Mouse (Mus musculus) neural tube, embryonic 11.5 days (tissue): ENCODE data around the gene Unc13b. TPM values are rescaled to one million over a fixed set of nuclear protein-coding genes. Genes with fewer than 3 reads are reported as not detected.
"Not testable (repeated sequence)": the region's sequence is repeated elsewhere in the genome, so short reads cannot be mapped to it uniquely, and the experiment has no call there.

Experiments
- ATAC-seq: fragments of 200-750 bp; cut with Nextera tagmentation; 2 replicates; pipeline ENCODE4 v1.8.0; 2017; ENCODE audit warnings: moderate number of reproducible peaks, mild to moderate bottlenecking, moderate TSS enrichment, moderate library complexity; ENCODE audit not compliant: insufficient read depth, low FRiP score, low TSS enrichment
- DNase-seq: peaks from one replicate; pipeline ENCODE4 v3.0.0-alpha.2; 2015; ENCODE audit warnings: low spot score
- H3K27ac ChIP-seq: fragments of 300-500 bp; sonication (generic); 2 replicates; pipeline ENCODE4 v1.5.1; 2014; ENCODE audit warnings: low read depth, mild to moderate bottlenecking, low read length
- H3K27me3 ChIP-seq: fragments of 300-500 bp; sonication (generic); 2 replicates; pipeline ENCODE4 v1.6.1; 2014; ENCODE audit warnings: mild to moderate bottlenecking, low read length, mixed read lengths; ENCODE audit not compliant: control insufficient read depth, insufficient read depth
- H3K36me3 ChIP-seq: fragments of 300-500 bp; sonication (generic); 2 replicates; pipeline ENCODE4 v1.6.1; 2014; ENCODE audit warnings: mild to moderate bottlenecking, low read length, moderate library complexity, mixed read lengths; ENCODE audit not compliant: control insufficient read depth, insufficient read depth
- H3K4me1 ChIP-seq: fragments of 300-500 bp; sonication (generic); 2 replicates; pipeline ENCODE4 v1.6.1; 2014; ENCODE audit warnings: low read length, mixed read lengths; ENCODE audit not compliant: control insufficient read depth, insufficient read depth
- H3K4me2 ChIP-seq: fragments of 300-500 bp; sonication (generic); 2 replicates; pipeline ENCODE4 v1.6.1; 2014; ENCODE audit warnings: low read depth, mild to moderate bottlenecking, moderate library complexity
- H3K4me3 ChIP-seq: fragments of 300-500 bp; sonication (generic); 2 replicates; pipeline ENCODE4 v1.5.1; 2014; ENCODE audit warnings: low read depth, low read length
- H3K9ac ChIP-seq: fragments of 300-500 bp; sonication (generic); 2 replicates; pipeline ENCODE4 v1.6.1; 2014; ENCODE audit warnings: mild to moderate bottlenecking, low read length
- H3K9me3 ChIP-seq: fragments of 300-500 bp; sonication (generic); 2 replicates; pipeline ENCODE4 v1.6.1; 2016; ENCODE audit warnings: low read length; ENCODE audit not compliant: control insufficient read depth
- WGBS: fragments of 180-500 bp; shearing (Covaris S2); extraction: QIAGEN DNeasy Blood & Tissue Kit; methylation state at CpG from one replicate; pipeline ENCODE4 v1.1.7; 2014; 5-methylcytosine and 5-hydroxymethylcytosine counted together
- polyA plus RNA-seq: library from polyadenylated mRNA; unstranded; fragments of >200 nt; fragmentation: Nextera tagmentation; extraction: Ambion mirVana; gene quantifications from 2 replicates; pipeline ENCODE4 v1.2.1, GENCODE M21; 2014

Unc13b gene
- polyA plus RNA-seq, 1 experiment from 2014 or later: 18.9 TPM

- Histone ChIP-seq H3K36me3 (no peaks in the 10 kb centered on the region), H3K4me3 (no peak overlapping the region), H3K27me3 (no peaks in the 10 kb centered on the region), H3K4me1 (no peaks in the 10 kb centered on the region), H3K9me3 (no peaks in the 10 kb centered on the region), H3K4me2 (no peak overlapping the region), H3K9ac (no peak overlapping the region), H3K27ac (no peak overlapping the region)
- ATAC-seq: no peak
- no peak for DNase-seq
Observed at GRCm38 (mm10) chr4:43113491-43113890, 54.7 kb downstream of the Unc13b start.

DNA sequence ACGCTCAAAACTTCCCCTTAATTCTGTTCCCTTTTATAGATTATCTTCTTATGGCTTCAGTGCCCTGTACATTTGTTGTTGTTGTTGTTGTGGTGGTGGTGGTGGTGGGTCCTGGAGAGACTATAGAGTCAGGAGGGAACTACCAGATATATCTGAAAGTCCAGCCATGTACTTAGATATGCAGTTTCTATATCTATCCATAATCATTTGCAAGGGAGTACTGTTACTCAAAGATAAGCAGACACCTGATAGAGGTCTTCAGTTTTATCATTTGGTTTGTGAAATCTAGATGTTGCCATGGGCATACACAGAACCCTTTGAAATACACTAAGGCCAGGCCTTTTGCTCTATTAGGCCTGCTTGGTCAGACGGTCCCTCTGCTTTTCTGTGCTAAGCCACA is 55.8 kb downstream of the Unc13b start:
- Histone ChIP-seq H3K9ac (no peak overlapping the region), H3K36me3 (no peaks in the 10 kb centered on the region), H3K9me3 (no peaks in the 10 kb centered on the region), H3K27ac (no peak overlapping the region), H3K4me3 (no peak overlapping the region), H3K27me3 (no peaks in the 10 kb centered on the region), H3K4me2 (no peak overlapping the region), H3K4me1 (no peaks in the 10 kb centered on the region)
- 91% methylated on average over 2 of the region's 2 CpGs for WGBS
- DNase-seq (no peak), ATAC-seq (no peak)

DNA sequence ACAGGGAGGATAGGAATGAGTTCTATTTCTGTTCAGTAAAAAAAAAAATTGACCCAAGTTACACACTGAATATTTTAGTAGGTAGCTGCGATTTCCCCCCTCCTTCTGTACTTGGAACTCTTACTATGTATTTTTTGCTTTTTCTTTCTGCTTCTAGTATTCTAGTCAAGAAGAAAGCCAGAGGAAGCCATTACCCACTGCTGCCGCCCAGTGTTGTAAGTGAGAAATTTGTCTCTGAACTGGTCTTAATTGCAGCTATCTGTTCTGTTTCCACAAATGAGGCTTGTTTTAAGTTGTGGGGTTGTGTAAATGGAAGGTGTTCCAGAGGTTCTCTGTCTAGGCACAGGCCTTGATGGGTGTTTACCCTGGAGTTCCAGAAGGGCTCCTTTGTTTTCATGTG is 56.2 kb downstream of the Unc13b start:
- Histone ChIP-seq H3K27ac (no peak overlapping the region), H3K9ac (no peak overlapping the region), H3K4me2 (no peak overlapping the region), H3K4me1 (no peaks in the 10 kb centered on the region), H3K9me3 (no peaks in the 10 kb centered on the region), H3K36me3 (no peaks in the 10 kb centered on the region), H3K4me3 (no peak overlapping the region), H3K27me3 (no peaks in the 10 kb centered on the region)
- DNase-seq (peak; percentile 50), ATAC-seq (no peak)
- WGBS: 23% methylated on average over 2 of the region's 2 CpGs

GRCm38 (mm10) chr4:43116249-43116648 is 57.5 kb downstream of the Unc13b start:
- Histone ChIP-seq H3K36me3 (no peaks in the 10 kb centered on the region), H3K9me3 (no peaks in the 10 kb centered on the region), H3K4me2 (no peak overlapping the region), H3K4me1 (no peaks in the 10 kb centered on the region), H3K27me3 (no peaks in the 10 kb centered on the region), H3K4me3 (no peak overlapping the region), H3K27ac (no peak overlapping the region), H3K9ac (no peak overlapping the region)
- 90% methylated on average over 2 of the region's 2 CpGs for WGBS
- DNase-seq (no peak), ATAC-seq (no peak)

GRCm38 (mm10) chr4:43129750-43130149 is 71.0 kb downstream of the Unc13b start:
- Histone ChIP-seq H3K9ac (no peak overlapping the region), H3K4me2 (no peak overlapping the region), H3K27ac (no peak overlapping the region), H3K36me3 (no peaks in the 10 kb centered on the region), H3K4me3 (no peak overlapping the region), H3K9me3 (no peaks in the 10 kb centered on the region), H3K4me1 (no peaks in the 10 kb centered on the region), H3K27me3 (no peaks in the 10 kb centered on the region)
- DNase-seq: no peak
- 80% methylated on average over 3 of the region's 3 CpGs for WGBS
- no peak for ATAC-seq

DNA sequence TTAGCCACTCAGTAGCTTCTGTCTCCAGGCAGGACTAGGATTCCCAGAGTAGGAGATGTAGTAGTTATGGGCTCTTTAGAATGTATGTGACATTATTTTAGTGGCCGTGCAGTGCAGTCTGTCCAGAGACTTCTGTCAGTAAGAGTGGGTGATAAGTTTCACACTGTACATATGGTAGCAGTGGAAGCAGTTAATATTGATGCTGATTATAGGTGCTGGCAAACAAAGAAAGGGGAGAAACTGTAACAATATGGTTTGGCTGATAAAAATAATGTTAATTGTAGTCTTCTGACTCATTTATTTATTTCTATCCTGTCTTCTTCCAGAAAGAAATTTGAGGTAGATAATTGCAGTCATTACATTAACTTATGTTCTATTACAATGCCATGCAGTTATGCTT is 83.9 kb downstream of the Unc13b start:
- DNase-seq: no peak
- H3K27ac ChIP-seq: no peak overlapping the region
- H3K9me3 ChIP-seq: no peaks in the 10 kb centered on the region
- no peaks in the 10 kb centered on the region for H3K27me3 ChIP-seq
- H3K4me3 ChIP-seq: no peak overlapping the region
- H3K4me2 ChIP-seq: no peak overlapping the region
- H3K36me3 ChIP-seq: no peaks in the 10 kb centered on the region
- no peak for ATAC-seq
- H3K4me1 ChIP-seq: no peaks in the 10 kb centered on the region
- 95% methylated on average over 1 of the region's 1 CpGs for WGBS
- no peak overlapping the region for H3K9ac ChIP-seq

- not testable (repeated sequence) for H3K4me3 ChIP-seq, H3K27me3 ChIP-seq, H3K4me1 ChIP-seq, H3K9ac ChIP-seq, ATAC-seq, DNase-seq, H3K9me3 ChIP-seq, H3K4me2 ChIP-seq, H3K36me3 ChIP-seq, H3K27ac ChIP-seq
- 98% methylated on average over 4 of the region's 4 CpGs for WGBS
Observed at GRCm38 (mm10) chr4:43152413-43152812, 93.7 kb downstream of the Unc13b start.

DNA sequence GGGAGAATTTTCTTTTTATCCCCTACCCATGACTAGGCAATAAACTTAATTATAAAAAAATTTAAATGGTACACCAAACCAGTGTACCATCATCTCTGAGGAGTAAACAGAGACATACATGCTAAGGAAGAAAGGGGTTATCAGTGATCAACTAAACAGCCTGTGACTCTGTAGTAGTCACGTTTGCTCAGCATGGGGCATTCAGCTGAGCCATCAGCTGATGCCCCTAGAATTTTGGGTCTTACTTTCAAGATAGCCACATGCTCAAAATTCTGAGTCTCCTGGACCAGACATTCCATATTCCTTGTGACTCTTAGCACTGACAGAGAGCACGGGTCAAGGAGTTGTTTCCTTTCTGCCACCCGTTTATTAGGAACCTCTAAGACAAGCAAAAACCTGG is 101.3 kb downstream of the Unc13b start:
- WGBS: 57% methylated on average over 3 of the region's 3 CpGs
- no peak overlapping the region for H3K4me2 ChIP-seq

DNA sequence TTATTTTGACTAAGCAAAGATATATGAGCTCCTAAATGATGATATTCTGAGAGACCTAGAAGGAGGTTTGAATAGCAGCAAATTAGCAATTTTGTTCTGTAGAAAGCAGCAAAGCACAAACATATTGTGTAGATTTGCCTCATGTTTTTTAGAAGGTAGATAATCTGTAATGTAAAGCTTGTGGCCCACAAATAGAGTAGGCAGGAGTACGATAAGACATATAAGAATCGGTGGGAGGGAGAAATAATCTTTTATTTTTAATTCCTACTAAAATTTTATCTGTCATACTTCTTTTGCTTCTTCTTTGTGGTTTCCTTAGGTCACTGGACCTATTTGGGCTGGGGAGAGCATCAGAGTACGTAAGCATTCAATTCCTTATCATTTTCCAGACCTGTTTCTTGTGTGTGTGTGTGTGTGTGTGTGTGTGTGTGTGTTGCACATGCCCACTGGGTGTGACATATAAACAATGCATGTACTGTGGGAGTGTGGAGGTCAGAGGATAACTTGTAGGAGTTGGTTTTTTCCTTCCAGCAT is 102.4 kb downstream of the Unc13b start:
- ATAC-seq: no peak
- no peak overlapping the region for H3K9ac ChIP-seq
- H3K4me3 ChIP-seq: no peak overlapping the region
- no peaks in the 10 kb centered on the region for H3K9me3 ChIP-seq
- no peaks in the 10 kb centered on the region for H3K27me3 ChIP-seq
- 98% methylated on average over 3 of the region's 3 CpGs for WGBS
- H3K36me3 ChIP-seq: no peaks in the 10 kb centered on the region
- no peaks in the 10 kb centered on the region for H3K4me1 ChIP-seq
- no peak overlapping the region for H3K4me2 ChIP-seq
- H3K27ac ChIP-seq: no peak overlapping the region
- DNase-seq: no peak

More for the DNA sequence above, 101.3 kb downstream of the Unc13b start:
- Histone ChIP-seq H3K27ac (no peak overlapping the region), H3K27me3 (no peaks in the 10 kb centered on the region), H3K4me3 (no peak overlapping the region), H3K9me3 (no peaks in the 10 kb centered on the region), H3K36me3 (no peaks in the 10 kb centered on the region), H3K9ac (no peak overlapping the region), H3K4me1 (no peaks in the 10 kb centered on the region)
- ATAC-seq: no peak
- DNase-seq: no peak
